Mouse (Mus musculus) adrenal gland, postnatal 36 days (tissue): ENCODE measurements around the gene Pklr. TPM values are rescaled to one million over a fixed set of nuclear protein-coding genes. Genes with fewer than 3 reads are reported as not detected.

Experiments
- DNase-seq, 2 experiments: peaks; one replicate each; pipeline ENCODE4 v3.0.0; 2021; ENCODE audit warnings: mixed read lengths in 1 of 2
- long read RNA-seq, 2 experiments: library from polyadenylated mRNA; stranded (forward); transcript quantifications; one replicate each; pipeline ENCODE4 v2.0.0; 2021; ENCODE audit warnings: borderline sequencing depth in 2 of 2
- total RNA-seq, 2 experiments: library from RNA; stranded (reverse); gene quantifications; 2 replicates each; pipeline ENCODE4 v1.2.3; 2021

Pklr gene
- total RNA-seq = not detected
- long read RNA-seq, experiment 1 = 0 reads
- long read RNA-seq, experiment 2 = 0 reads

GRCm38 (mm10) chr3:89135958-89136357 is at the start of gene Pklr:
Gene Pklr, plus strand, starts transcription at chr3:89136142.
- DNase-seq = no peak

- peak; percentile 82 to 88 for DNase-seq
Observed at GRCm38 (mm10) chr3:89087338-89088110, 48.4 kb upstream of the Pklr start.

GRCm38 (mm10) chr3:89088974-89089373 is 47.0 kb upstream of the Pklr start:
- no peak for DNase-seq

GRCm38 (mm10) chr3:89089882-89090591 is 45.9 kb upstream of the Pklr start:
- peak; percentile 91 to 94 for DNase-seq

GRCm38 (mm10) chr3:89090694-89091655 is 45.0 kb upstream of the Pklr start:
- peak; percentile 91 to 92 for DNase-seq

- no peak for DNase-seq
Observed at GRCm38 (mm10) chr3:89091811-89092508, 44.0 kb upstream of the Pklr start.

- DNase-seq = no peak
Observed at GRCm38 (mm10) chr3:89092509-89093090, 43.3 kb upstream of the Pklr start.

GRCm38 (mm10) chr3:89093175-89093574 is 42.8 kb upstream of the Pklr start, which contains the start of gene Rusc1:
Gene Rusc1, minus strand, starts transcription at chr3:89093311.
- peak; percentile 93 to 94 for DNase-seq

GRCm38 (mm10) chr3:89094021-89094420 is 41.9 kb upstream of the Pklr start:
- no peak for DNase-seq

GRCm38 (mm10) chr3:89100811-89101210 is 35.1 kb upstream of the Pklr start, which contains the start of gene Gm43738:
Gene Gm43738, minus strand, starts transcription at chr3:89101099.
- no peak for DNase-seq

GRCm38 (mm10) chr3:89101459-89101811 is 34.5 kb upstream of the Pklr start:
- no peak for DNase-seq

- peak; percentile 96 for DNase-seq
Observed at GRCm38 (mm10) chr3:89101812-89102494, 34.0 kb upstream of the Pklr start, which contains the start of gene Fdps. Gene Fdps, minus strand, starts transcription at chr3:89101959.

GRCm38 (mm10) chr3:89102495-89103290 is 33.2 kb upstream of the Pklr start:
- DNase-seq = no peak

- no peak for DNase-seq
Observed at GRCm38 (mm10) chr3:89103291-89103595, 32.7 kb upstream of the Pklr start.

- DNase-seq = no peak
Observed at GRCm38 (mm10) chr3:89106881-89107280, 29.1 kb upstream of the Pklr start.

GRCm38 (mm10) chr3:89107545-89107944 is 28.4 kb upstream of the Pklr start:
- no peak for DNase-seq

- DNase-seq = peak; percentile 40 to 42
Observed at GRCm38 (mm10) chr3:89108146-89108545, 27.8 kb upstream of the Pklr start.

- no peak for DNase-seq
Observed at GRCm38 (mm10) chr3:89113058-89113457, 22.9 kb upstream of the Pklr start.

- peak in 1 of 2 experiments; percentile 49 for DNase-seq
Observed at GRCm38 (mm10) chr3:89115522-89115921, 20.4 kb upstream of the Pklr start.

- DNase-seq = peak; percentile 71 to 78
Observed at GRCm38 (mm10) chr3:89123313-89123712, 12.6 kb upstream of the Pklr start.
